Mouse (Mus musculus) brain, embryonic 14.5 days (tissue): ENCODE measurements around the gene Cpd.

ENCODE experiments used
- CTCF ChIP-seq: fragments of 200-500 bp; IDR thresholded peaks from 2 replicates; pipeline ENCODE4 v1.5.1; 2012; ENCODE audit warnings: inconsistent platforms, mild to moderate bottlenecking, moderate library complexity, borderline replicate concordance; ENCODE audit not compliant: insufficient read depth, insufficient read length; ENCODE audit errors: extremely low read depth
- POLR2A ChIP-seq: fragments of 200-500 bp; IDR thresholded peaks from 2 replicates; pipeline ENCODE4 v1.6.1; 2012; ENCODE audit warnings: mild to moderate bottlenecking, inconsistent platforms, borderline replicate concordance; ENCODE audit not compliant: poor library complexity, insufficient read depth, insufficient read length, severe bottlenecking; ENCODE audit errors: extremely low read depth

- TF ChIP-seq POLR2A (no peak), CTCF (no peak)
Measured at GRCm38 (mm10) chr11:76874766-76875165, 27.9 kb upstream of the Cpd start.
